Mouse (Mus musculus): ENCODE results near the gene Cyp2d10.
"Not testable (repeated sequence)": the region's sequence is repeated elsewhere in the genome, so short reads cannot be mapped to it uniquely, and the experiment has no call there.

The Cyp2d10 gene

GRCm38 (mm10) chr15:82401516-82401915 is 5.5 kb downstream of the Cyp2d10 start:
- DNase-seq (ENCODE audit: low read depth, low spot score): no peak

- DNase-seq (ENCODE audit: low read depth, low spot score): not testable (repeated sequence)
These were observed 11.0 kb downstream of the Cyp2d10 start for GRCm38 (mm10) chr15:82395955-82396354.

DNA sequence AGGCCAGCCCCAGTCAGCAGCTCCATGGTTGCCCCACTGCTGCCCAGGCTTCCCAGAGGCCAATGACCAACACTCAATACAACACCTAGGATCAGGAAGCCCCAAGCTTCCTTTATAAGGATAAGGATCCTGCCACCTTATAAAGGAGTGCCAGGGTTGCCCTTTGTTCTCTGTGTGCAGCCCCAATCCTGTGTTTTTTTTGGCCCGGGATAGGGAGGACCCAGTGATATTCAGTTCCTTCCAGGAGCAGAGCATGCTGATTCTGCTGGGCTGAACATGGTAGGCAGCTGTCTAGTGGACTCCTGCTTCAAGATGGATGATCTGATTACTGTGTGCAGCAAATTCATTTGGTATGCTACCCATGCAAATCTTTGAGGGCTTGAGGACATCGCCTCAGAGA is 13.1 kb downstream of the Cyp2d10 start, which contains the start of gene Cyp2d11:
Gene Cyp2d11, minus strand, starts transcription at position 101 of the 400 bp plus-strand sequence.
- not testable (repeated sequence) for DNase-seq (ENCODE audit: low read depth, low spot score)

DNA sequence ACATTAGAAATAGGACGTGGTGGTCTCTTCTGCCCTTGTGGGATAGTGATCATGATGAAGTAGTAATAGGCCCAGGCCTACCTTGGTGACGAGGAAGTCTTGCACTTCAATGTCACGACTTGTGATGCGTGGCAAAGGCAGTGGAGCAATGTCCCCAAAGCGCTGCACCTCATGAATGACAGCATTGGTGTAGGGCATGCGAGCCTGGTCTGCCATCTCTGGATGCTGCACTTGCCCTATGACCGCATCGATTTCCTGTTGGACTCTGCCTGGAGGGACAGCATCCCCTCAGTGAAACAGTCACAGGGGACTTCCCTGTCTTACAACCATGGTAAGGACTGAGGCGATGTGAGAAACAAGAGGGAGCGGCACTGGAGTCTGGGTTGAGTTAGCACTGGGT is 17.1 kb downstream of the Cyp2d10 start:
- not testable (repeated sequence) for DNase-seq (ENCODE audit: low read depth, low spot score)

DNA sequence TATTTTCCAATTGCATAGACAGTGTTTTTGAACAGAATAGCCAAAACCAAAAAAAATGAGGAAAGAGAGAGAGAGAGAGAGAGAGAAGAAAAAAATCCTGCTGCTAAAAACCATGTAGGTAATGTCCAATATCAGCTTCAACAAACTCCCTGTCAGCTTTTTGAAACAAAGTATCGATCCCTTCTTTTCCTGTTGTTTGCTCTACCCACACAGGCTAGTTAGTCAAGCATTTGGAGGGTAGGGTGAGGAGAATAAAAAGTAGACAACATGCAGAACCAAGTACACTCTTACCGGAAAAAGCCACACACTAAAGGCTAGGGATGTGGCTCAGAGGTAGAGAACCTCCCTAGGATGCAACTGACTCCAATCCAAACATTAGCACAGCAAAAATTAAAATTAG is 21.3 kb downstream of the Cyp2d10 start:
- no peak for DNase-seq (ENCODE audit: low read depth, low spot score)

GRCm38 (mm10) chr15:82382441-82382840 is 24.6 kb downstream of the Cyp2d10 start:
- DNase-seq (ENCODE audit: low read depth, low spot score): no peak

DNA sequence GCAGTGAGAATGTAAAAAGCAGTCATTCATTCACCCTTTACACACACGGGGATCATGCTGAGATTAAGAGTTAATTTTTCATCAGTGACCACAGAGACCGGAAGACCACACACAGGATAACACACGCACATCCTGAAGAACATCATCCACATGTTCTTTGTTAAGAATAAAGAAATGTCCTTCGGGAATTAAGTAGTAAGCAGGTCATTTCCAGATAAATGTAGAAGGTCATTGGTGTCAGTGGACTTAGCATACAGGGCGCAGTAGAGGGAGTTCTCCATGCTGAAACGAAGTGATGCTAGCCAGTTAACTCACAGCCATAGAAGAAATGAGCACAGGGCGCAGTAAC is 26.3 kb downstream of the Cyp2d10 start:
- no peak for DNase-seq (ENCODE audit: low read depth, low spot score)

- no peak for DNase-seq (ENCODE audit: low read depth, low spot score)
These were observed 26.9 kb downstream of the Cyp2d10 start, which contains the start of gene Cyp2d22 for GRCm38 (mm10) chr15:82379871-82380713. Gene Cyp2d22, minus strand, starts transcription at chr15:82380260.

DNA sequence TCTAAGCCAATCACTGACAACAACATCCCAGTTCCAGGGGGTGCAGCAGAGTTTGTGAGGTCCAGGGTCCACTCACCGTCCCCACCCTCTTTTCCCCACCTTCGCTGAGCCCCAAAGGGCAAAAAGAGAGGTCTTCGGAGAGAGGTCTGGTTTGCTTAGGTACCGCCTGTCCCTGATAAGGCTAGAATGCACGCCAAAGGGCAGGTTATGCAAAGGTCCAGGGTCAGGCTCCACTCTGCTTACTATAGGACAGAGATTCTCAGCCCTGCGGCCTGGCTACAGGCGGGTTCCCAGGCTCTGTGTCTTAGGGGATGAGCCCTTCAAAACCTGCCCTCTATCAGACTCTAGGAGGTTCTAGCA is 27.5 kb downstream of the Cyp2d10 start:
- no peak for DNase-seq (ENCODE audit: low read depth, low spot score)

- DNase-seq (ENCODE audit: low read depth, low spot score): no peak
These were observed 28.5 kb downstream of the Cyp2d10 start for GRCm38 (mm10) chr15:82378261-82379180.

- DNase-seq (ENCODE audit: low read depth, low spot score): no peak
These were observed 29.3 kb downstream of the Cyp2d10 start for GRCm38 (mm10) chr15:82377701-82378100.

- no peak for DNase-seq (ENCODE audit: low read depth, low spot score)
These were observed 30.4 kb downstream of the Cyp2d10 start for GRCm38 (mm10) chr15:82376393-82377138.

DNA sequence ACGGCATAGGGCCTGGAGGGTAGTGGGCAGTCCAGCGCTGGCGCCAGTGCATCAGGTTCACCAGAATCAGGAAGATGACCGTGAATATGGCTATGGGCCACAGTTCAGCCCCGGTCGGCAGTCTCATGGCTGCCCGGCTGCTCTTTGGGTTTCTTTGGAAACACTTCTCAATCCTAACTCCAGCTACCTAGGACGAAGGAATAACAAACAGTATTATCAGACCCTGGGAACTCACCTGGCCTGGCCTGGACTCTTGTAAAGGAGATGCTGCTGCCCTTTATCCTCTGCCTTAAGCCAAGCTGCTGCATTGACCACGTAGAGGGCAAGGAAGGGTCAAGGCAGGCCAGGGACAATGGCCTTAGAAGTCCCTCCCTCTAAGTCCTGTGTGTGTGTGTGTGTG is 31.1 kb downstream of the Cyp2d10 start:
- DNase-seq (ENCODE audit: low read depth, low spot score): no peak

GRCm38 (mm10) chr15:82374437-82374836 is 32.6 kb downstream of the Cyp2d10 start:
- DNase-seq (ENCODE audit: low read depth, low spot score): no peak

DNA sequence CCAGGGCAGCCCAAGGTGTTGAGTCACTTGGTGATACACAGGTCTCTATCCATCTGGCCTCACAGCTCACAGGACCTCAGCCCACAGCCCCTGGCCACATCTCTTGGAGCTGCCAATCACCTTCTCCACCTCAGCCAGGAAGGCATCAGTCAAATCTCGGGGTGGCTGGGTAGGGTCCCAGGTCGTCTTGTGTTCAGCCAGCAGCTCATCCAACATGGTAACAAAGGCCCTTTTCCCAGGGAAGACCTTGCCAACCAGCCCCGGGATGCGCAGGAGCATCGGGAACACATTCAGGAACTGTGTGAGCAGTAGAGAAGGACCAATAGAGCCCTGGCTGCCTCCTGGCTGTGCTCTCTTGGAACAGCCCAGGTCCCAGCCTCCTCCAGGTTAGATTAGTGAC is 34.0 kb downstream of the Cyp2d10 start:
- DNase-seq (ENCODE audit: low read depth, low spot score): no peak

DNA sequence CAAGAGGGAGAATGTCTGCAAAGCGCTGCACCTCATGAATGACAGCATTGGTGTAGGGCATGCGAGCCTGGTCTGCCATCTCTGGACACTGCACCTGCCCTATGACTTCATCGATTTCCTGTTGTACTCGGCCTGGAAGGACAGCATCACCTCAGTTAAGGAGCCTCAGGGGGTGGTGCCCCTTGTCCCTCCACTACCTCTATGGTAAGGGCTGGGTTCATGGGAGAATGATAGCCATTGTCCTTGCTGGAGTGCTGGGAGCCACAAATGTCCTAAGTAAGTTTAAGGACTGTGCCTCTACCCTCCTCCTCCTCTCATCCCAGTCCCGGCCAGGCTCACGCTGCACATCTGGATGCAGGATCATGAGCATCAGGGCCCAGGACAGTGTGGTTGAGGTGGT is 34.5 kb downstream of the Cyp2d10 start:
- DNase-seq (ENCODE audit: low read depth, low spot score): no peak

DNA sequence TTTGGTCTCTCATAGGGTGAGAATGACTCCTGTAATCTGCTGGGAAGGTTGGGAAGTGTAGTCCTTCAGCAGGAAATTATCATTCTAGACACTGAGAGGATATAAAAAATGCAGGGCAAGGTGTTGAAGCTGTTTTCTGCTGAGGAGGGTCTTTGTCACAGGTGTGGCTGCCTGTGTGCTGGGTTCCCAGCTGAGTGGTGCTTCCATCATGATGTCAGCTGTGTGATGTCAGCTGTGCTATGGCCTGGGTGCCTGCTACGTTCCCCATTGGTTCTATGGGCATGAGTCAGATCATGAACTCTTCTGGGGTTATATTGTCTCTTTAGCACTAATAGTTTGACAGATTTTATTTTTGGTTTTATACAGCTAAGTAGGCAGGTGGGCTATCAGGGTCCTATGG is 38.1 kb downstream of the Cyp2d10 start:
- DNase-seq (ENCODE audit: low read depth, low spot score): no peak

DNA sequence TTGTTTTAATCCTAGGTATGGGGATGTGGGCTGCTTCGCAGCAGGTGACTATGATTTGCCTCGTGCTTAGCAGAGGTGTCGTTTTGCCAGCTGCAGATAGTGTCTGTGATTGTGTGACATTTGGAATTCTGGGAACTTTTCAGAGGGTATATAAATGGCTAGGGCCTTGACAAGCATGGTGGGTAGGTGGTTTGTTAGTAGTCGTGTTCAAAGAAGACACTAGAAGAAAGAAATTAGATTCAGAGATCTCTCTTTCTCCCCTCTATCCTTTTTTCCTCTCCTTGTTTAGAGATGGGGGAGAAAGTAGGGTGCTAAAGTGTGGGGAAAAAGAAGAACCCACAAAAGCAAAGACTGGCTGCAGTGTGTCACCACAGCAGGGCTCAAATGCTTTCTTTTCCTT is 38.8 kb downstream of the Cyp2d10 start:
- no peak for DNase-seq (ENCODE audit: low read depth, low spot score)

- DNase-seq (ENCODE audit: low read depth, low spot score): not testable (repeated sequence)
These were observed 42.4 kb downstream of the Cyp2d10 start for GRCm38 (mm10) chr15:82364561-82364960.

DNA sequence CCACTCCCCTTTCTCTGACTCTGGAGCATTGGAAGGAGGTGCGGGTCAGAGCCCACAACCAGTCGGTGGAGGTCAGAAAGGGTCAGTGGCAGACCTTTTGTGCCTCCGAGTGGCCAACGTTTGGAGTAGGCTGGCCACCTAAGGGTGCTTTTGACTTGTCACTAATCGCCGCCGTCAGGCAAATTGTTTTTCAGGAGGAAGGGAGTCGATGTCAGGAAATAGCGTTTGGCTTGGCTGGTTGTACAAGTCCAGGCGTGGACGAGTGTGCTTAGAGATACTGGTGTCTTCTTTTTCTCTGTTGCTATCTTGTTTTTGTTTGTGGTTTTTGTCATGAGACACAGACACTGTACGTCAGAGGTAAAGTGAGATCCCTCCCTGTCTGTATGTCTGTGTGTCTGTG is 43.2 kb downstream of the Cyp2d10 start:
- DNase-seq (ENCODE audit: low read depth, low spot score): not testable (repeated sequence)

DNA sequence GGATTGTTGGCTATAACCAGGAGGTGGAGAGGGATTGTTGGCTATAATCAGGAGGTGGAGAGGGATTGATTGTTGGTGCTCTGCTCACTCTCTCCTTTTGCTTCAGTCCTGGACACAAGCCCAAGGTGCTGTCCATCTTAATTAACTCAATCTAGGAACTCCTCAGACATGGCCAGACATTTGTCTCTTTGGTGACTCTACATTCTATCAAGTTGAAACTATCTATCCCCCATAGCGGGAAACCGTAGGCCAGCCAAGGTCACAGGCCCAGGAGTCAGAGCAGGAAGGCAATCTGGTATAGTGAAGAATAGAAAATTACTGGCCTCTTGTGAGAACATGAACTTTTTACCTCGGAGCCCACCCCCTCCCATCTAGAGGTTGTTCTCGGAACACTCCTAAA is 44.8 kb downstream of the Cyp2d10 start:
- no peak for DNase-seq (ENCODE audit: low read depth, low spot score)
